Mouse (Mus musculus) erythroblast, embryonic 14.5 days (primary cell): Measurements from ENCODE around the gene Gm49601.

ENCODE experiments used
- GATA1 ChIP-seq: IDR thresholded peaks from 2 replicates; pipeline ENCODE4 v1.6.1; 2012; ENCODE audit warnings: low read length, inconsistent platforms, mixed read lengths
- TAL1 ChIP-seq: IDR thresholded peaks from 3 replicates; pipeline ENCODE4 v1.6.1; 2012; ENCODE audit warnings: low read length, inconsistent platforms, mixed read lengths

- TF ChIP-seq GATA1 (no peak), TAL1 (no peak)
These were observed 22.9 kb upstream of the Gm49601 start for GRCm38 (mm10) chr16:18649126-18649525.
